Mouse (Mus musculus) regulatory T cell (primary cell): ENCODE data around the gene H1f0.
"Not testable (repeated sequence)": the region's sequence is repeated elsewhere in the genome, so short reads cannot be mapped to it uniquely, and the experiment has no call there.

ENCODE experiments used
- in situ Hi-C: fragments of 300-600 bp; cut with MboI, MseI; formaldehyde crosslinking; loops from one replicate; pipeline ENCODE4 v1.15.1; 2025; ENCODE audit warnings: high pct_unique_total_duplicates

Gene H1f0

GRCm38 (mm10) chr15:79003079-79003478 lies 25.2 kb upstream of the H1f0 start:
- in situ Hi-C loops = no loop called here

DNA sequence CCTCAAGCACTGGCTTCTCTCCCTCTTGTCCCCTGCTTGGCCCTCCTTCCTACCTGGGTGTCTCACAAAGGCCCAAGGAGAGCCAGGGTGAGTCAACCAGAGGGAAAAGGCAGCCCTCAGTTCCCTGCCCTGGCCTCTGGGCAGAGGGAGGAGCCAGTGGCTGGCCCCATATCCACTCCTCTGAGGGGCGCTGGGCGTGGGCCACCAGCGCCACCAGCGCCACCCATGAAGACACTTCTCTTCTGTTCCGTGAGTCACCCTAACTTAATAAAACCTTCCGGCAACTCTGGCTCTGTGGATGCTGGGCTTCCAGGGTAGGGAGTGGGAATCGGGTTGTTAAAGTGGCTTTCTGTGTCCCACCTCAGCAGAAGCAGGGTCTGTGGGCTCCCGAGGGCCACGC lies 22.7 kb upstream of the H1f0 start:
- in situ Hi-C loops = no loop called here

DNA sequence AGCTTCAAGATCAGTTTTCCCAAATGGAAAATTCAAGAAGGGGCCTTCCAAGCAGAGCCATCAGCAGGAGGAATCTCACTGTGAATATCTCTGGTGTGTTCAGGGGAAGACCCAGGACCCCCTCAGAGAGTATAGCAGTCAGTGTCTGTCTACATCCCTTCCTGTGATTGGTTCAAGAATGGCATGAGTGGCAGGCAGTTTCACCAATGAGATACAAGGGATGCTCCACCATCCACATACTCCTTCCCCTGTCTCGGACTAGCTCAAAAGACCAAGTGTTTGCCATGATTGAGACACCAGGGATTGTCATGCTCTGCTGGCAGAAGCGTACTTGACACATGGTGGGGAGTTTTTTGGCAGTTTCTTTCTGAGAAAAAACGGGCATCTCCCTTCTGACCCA lies 21.6 kb upstream of the H1f0 start:
- in situ Hi-C loops = no loop called here

DNA sequence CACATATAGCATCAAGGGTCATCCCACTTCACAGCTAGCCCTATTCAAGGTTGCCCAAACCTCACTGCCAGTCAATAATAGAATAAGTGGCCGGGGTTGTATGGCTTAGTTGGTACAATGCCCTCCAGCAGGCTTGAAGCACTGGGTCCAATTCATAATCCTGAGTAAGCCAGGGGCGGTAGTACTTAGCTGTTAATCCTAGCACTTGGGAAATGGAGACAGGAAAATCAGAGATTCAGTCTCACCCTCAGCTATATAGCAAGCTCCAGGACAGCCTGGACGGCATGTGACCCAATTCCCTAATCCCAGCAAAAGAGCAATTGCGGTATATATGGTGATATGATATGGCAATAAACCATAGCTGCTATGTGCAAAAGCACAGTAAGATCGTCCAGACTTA lies 21.2 kb upstream of the H1f0 start:
- in situ Hi-C loops = no loop called here

DNA sequence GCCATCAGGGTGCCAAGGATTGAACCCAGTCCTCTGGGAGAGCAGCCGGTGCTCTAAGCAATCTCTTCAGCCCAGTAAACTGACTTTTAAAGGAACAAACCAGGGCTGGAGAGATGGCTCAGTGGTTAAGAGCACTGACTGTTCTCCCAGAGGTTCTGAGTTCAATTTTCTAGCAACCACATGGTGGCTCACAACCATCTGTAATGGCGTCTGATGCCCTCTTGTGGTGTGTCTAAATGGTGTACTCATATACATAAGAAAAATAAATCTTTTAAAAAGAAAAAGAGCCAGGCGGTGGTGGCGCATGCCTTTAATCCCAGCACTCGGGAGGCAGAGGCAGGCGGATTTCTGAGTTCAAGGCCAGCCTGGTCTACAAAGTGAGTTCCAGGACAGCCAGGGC lies 20.4 kb upstream of the H1f0 start:
- in situ Hi-C loops = not testable (repeated sequence)

GRCm38 (mm10) chr15:79009734-79010133 lies 18.5 kb upstream of the H1f0 start:
- in situ Hi-C loops = no loop called here

DNA sequence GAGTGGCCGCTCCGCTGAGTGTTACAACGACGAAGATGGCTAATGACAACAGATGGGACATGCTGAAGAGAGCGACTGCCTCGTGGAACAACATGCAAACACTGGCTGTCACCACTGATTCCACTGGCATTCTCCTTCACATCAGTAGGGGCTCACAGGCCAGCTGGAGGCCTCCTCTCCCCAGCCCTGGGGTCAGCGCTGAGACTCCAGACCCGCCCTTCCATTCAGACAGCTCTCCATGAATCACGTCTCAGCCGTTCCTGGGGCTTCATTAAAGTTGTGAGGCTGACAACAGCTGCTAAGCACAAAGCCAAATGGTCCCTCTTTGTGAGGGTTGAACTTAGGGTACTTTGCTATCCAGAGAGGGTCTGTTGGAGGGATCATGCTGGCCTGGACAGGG lies 16.7 kb upstream of the H1f0 start:
- in situ Hi-C loops = no loop called here

GRCm38 (mm10) chr15:79013382-79013781 lies 14.9 kb upstream of the H1f0 start:
- in situ Hi-C loops = no loop called here

DNA sequence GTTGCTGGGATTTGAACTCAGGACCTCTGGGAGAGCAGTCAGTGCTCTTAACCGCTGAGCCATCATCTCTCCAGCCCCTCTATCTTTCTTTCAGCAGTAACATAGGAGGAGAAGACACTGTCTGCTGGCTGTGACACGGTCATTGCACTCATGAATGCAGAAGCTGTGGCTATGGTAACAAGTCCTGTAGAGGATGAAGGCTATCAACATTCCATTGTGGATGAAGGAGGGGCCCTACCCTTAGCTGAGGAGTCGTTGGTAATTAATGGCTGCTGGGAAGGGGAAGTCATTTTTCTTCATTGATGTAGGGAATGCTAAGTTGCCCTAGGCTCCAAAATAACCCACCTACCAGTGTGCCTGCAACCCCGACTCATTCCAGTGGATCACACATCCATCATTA lies 10.1 kb upstream of the H1f0 start:
- in situ Hi-C loops = no loop called here

DNA sequence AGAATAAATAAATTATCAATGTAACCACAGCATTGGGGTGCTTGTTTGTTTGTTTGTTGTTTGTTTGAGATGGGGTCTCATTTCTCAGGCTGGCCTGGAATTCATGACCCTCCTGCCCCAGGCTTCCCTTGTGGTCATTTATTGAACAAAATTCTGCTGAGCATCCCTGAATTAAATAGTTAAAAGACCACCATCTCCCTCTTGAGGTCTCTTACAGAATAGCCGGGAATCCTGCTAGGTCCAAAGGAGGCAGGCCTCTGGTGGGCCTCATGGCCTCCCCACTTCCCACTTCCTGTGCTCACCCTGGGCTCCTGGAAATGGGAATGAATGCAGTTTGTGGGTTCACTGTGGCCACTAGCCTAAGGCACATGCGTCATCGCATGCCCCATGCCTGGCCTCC lies 9.4 kb upstream of the H1f0 start:
- in situ Hi-C loops = no loop called here

DNA sequence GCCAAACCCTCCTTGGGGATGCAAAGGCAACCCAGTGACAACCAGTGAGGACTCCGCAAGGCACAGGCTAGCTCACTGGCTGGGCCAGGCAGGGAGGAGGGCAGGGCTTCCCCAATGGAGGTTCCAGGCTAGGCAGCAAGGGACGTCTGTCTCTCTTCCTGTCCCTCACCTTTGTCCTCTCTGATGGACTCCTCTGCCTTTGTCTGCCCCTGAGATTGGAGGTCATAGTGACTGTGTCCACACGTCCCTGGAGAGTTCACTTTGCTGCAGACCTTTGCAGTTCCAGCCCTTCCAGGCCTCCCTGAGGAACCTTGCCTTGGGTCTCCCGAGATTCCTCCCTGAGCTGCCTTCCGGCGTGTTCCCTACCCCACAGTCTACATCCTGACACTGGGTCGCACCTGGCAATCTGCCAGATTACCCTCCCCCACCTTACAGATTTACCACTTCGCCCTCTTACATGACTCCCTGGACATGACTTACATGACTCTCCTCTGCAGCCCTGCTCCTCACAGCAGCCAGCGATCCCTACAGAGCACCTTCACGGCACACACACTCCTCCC lies 5.5 kb upstream of the H1f0 start:
- in situ Hi-C loops = no loop called here

DNA sequence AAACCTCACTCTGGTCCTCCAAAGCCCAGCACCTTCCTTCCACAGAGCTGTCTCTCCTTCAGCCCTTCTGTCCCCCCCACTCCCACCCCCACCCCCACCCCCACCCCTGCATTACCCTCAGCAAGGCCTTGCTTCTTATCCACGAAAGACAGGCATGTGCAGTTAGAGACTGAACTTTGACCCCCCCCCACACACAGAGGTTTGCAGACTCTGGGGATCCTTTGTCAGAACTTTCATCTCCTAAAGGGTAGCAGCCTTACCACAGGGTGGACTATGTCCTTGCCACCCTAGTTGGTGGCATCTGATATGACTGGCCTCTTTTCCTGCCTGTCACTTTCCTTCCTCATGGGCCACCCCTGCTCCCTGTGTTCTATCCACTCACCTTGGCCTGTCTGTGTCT lies 4.9 kb upstream of the H1f0 start:
- in situ Hi-C loops = no loop called here

GRCm38 (mm10) chr15:79025687-79026308 lies 2.5 kb upstream of the H1f0 start:
- in situ Hi-C loops = no loop called here

DNA sequence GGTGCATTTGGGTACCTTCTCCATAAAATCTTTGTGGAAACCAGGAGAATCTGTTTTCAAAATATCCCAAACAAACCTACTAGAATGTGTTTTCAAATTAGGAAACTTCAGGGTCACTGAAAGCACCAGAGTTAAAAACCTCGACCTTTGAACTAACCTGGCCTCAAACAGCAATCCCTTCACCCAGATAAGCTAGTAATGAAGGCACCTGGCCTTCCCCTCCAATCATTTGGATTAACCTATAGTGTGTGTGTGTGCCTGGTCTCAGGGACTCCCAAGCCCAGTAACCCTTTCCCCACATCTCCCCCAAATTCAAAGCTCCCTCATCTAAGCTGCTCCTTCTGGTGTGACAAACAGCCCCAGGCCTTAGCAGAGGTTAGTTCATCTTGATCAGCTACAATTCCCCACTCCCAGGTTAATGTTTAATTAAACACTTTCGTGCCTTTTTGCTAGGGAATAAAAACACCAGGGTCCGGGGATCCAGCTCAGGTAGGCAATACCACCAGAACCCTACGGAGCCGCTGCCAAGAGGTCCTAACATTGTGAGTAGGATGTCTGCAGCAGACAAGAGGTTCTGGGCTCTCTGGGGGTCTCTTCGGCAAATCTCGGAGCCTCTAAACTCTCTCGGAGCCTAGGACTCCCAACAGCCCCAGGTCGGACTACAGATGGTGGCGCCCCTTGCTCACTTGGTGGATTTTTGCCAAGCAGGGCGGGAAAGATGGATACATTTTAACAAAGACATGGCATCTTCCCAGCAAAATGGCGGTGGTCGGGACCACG lies 1.5 kb upstream of the H1f0 start:
- in situ Hi-C loops = no loop called here

DNA sequence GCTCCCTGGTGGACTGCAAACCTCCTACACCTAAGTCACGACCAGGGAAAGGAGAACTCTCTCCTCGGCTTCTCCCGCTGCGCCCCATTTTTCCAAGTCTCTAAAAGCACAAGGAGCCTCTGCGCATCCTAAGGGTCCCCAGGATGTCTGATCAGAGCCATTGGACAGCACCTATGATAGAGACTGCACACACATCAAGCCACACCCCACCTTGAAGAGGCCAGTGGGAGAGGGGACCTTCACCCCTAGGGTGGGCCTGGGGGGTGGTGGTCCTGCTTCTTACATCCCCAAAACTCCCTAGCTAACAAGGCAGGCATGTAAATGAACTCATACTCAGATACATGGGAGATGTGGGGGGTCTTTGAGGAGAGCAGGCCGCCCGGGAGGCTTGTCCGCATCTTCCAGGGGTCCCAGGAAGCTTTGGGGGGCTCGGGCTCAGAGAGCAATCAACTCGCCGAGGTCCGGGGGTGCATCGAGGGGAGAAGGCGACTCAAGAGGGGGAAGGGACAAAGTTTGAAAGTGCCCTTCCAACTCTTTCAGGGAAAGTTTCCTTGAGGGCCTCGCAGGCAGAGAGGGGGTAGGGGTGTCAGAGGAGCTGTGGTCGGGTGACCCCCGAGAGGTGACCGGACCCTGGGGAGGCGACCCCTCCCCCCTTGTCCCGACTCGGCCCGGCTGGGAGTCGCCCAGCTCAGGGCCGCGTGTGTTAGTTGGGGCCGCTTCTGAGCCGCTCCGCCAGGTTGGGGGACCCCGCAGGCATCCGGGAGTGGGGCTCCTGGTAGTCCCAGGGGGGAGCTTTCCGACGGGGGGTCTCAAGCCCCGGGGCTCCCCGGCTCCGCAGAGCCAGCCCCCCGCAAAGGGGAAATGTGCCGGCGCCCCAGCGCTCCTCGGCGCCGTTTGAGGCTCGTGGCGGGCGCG lies 702 bp upstream of the H1f0 start:
- in situ Hi-C loops = no loop called here

GRCm38 (mm10) chr15:79028823-79029484 lies 704 bp downstream of the H1f0 start:
- in situ Hi-C loops = no loop called here

- in situ Hi-C loops = no loop called here
These were observed 1.4 kb downstream of the H1f0 start for GRCm38 (mm10) chr15:79029519-79030241.

DNA sequence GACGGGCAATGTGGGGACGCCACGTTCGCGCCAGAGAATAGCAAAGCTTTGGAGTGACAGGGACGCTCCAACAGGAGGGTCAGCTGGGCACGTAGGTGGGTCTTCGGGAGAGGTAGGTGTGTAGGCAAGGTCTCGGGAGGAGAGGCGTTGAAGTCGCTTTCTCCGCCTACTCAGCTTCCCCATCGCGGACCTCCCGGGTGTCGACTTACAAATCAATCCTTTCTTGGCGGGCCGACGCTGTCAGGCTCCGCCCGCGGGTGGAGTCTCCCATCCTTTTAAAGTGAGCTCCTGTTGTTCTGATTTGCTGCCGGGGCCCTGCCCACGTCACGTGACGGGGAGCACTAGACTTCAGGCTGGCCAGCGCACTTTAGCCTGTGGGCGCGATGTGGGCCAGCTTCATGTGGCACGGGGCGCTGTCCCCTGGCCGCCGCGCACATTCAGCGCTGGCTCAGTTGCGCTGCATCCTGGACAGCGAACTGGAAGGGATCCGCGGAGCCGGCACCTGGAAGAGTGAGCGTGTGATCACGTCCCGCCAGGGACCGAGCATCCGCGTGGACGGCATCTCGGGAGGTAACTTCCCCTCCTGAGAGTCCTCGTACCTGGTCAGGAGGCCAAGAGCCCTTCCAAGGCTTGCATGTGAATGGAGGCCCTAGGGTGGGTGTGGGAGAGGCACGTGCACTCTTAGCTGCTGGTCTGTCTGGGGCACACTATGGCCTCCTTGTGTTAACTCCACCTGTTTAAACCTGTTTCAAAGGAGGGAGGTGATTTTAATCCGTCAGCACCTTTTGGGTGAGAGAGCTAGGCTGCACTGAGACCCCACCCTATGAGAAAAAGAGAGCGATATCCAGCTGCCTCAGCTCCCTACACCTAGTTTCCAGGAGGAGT lies 2.5 kb downstream of the H1f0 start:
- in situ Hi-C loops = no loop called here

DNA sequence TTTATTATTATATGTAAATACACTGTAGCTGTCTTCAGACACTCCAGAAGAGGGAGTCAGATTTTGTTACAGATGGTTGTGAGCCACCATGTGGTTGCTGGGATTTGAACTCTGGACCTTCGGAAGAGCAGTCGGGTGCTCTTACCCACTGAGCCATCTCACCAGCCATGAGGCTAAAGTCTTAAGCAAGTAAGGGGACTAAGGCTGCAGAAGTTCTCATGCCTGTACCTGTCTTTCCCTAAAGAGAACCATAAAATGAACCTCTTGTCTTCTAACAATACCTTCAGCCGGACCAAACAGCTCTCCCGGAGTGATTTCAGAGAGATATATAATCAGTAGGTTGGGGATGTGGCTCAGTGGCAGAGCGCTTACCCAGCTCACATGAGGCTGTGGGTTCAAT lies 3.7 kb downstream of the H1f0 start:
- in situ Hi-C loops = not testable (repeated sequence)

DNA sequence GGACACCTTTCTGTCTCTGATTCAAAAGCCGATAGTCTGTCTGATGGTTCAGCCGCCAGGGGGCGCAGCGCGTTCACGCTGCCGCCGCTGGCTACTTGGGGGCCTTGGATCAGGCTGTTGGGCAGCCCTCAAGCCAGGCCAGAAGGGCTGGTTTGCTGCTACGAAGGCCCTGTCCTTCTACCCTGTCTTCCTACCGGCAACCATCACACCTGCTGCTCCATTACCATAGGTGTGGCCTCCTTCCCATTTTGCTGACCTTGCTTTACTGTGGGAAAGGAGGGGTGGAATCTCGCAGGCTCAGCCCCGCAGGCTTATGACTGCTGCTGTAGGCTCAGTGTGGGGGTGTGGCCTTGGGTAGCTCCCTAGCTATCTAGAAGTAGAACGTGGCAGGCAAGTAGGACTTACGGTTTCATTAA lies 9.7 kb downstream of the H1f0 start:
- in situ Hi-C loops = loop anchor here (5.0 kb wide), 1 partner anchor 34 kb away; no protein-coding TSS in a partner anchor
